Mouse (Mus musculus) frontal cortex, postnatal 10 days (tissue): Measurements from ENCODE around the gene Lrp1.
A peak's percentile ranks its signal among the peaks of the same experiment; 100 is the strongest.
"Not testable (repeated sequence)": the region's sequence is repeated elsewhere in the genome, so short reads cannot be mapped to it uniquely, and the experiment has no call there.

Experiments used
- DNase-seq, 2 experiments: peaks; one replicate each; pipeline ENCODE4 v3.0.0; 2022; ENCODE audit warnings: low spot score in 2 of 2, mixed read lengths in 1 of 2

The Lrp1 gene

DNA sequence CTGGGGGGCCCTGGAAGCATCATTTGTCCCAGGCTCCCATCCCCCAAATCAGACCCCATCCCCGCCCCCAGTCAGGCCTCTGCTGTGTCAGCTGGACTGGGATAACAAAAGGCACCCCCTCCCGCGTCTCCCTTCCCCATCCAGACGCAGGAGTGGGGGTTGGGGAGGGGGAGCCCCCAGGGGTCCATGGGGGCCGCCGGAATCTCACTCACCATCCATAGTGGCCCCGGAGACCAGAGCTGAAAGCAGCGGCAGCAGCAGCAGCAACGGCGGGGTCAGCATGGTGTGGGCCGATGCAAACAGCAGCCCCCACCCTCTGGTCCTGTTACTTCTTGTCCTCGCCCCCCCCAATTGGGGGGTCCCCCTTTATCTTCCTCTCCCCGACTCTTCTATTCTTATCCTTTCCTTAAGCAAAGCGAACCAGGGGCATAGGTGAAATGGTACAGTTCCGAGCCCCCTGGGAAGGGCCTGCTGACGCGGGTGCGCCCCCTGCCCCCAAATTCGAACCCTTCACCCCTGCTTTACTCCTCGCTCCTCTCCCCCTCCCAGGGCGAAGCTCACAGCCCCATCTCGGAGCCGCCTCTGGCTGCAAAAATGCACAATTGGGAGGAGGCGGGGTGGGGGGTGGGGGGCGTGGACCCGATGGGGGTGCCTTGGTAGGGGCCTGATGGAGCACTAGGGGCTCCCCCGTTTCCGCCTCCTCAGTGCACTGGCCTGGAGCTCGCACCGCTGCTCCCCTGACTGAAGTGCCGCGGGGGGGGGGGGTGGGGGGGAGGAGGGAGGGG lies at the start of gene Lrp1:
TSS of gene Lrp1 (minus strand) at position 743 of the 785 bp plus-strand sequence.
- peak; percentile 63 to 66 for DNase-seq

DNA sequence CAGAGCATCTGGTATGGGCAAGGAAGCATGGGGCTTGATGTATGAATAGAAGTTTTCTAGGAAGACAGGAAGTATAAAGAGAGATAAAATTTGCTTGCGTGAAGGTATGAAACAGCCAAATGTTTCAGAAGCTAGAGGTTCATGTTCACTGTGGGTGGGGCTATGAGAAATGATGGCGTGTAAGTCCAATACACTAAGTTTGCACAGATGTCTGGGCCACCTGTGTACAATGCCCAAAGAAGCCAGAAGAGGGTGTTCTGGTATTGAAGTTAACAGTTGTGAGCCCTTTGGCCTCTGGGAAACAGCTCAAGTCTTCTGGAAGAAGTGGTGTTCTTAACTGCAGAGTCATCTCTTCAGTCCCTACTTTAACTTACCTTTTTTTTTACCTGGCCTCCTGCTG lies 49.2 kb upstream of the Lrp1 start:
- no peak for DNase-seq

DNA sequence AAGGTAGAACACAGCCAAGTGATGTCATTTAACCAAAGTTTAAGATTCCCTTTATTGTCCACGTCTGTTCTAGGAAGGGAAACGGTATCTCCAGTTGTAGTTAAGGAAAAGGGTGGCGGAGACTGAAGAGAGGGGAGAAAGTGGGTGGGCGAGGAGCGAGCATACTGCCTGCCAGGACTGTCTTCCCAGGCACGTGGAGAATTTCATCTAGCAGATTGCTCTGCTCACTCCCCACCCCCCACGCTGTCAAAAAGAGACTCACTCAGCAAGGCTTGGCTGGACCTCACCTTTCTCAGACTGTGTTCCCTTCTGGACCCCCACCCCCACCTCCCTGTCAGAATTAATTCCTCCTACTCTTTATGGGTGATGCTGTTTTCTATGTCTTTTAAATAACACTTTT lies 48.2 kb upstream of the Lrp1 start:
- DNase-seq: peak; percentile 55 to 77

DNA sequence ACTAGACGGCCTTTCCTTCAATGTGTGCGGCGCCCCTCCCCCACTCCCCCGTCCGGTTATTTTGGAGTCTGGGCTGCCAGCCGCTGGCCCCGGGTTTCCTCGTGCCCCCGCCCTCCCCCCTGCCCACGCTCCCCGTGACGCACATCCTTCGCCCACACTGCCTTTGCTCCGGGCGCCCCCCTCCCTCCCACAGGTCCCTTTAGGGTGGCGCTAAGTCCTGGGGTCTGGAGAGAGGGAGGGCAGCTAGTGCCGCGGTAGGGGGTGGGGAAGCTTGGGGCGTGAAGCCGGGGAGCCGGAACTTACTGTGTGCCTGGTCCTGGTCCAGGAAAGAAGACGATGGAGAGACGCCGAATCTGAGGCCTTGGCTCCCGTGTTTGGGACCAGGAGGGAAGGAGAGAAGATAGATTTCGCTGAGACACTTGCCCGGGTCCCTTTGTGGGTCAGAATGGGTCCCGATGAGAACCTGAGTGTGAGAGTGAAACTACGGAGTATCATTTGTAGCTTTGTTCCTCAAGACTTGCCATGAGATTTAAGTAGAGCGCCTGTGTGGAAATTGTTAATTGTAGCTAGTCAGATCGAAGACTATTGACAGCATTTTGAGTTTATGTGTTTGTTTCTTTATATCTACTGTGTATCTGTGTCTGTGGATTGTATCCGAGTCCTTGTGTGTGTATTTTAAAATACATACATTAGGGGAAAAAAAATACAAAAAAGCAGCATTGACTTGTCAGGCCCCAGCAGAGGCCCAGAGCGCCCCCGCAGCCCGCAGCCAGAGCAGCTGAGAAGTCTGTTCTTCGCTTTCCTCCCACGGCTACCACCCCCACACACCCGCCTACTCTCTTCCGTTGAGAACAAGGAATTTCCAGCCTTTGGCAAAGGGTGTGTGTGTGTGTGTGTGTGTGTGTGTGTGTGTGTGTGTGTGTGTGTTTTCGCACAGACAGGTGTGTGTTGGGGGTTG lies 47.4 kb upstream of the Lrp1 start, which contains the start of gene Nab2:
TSS of gene Nab2 (minus strand) at position 476 of the 958 bp plus-strand sequence.
- peak; percentile 69 to 79 for DNase-seq

DNA sequence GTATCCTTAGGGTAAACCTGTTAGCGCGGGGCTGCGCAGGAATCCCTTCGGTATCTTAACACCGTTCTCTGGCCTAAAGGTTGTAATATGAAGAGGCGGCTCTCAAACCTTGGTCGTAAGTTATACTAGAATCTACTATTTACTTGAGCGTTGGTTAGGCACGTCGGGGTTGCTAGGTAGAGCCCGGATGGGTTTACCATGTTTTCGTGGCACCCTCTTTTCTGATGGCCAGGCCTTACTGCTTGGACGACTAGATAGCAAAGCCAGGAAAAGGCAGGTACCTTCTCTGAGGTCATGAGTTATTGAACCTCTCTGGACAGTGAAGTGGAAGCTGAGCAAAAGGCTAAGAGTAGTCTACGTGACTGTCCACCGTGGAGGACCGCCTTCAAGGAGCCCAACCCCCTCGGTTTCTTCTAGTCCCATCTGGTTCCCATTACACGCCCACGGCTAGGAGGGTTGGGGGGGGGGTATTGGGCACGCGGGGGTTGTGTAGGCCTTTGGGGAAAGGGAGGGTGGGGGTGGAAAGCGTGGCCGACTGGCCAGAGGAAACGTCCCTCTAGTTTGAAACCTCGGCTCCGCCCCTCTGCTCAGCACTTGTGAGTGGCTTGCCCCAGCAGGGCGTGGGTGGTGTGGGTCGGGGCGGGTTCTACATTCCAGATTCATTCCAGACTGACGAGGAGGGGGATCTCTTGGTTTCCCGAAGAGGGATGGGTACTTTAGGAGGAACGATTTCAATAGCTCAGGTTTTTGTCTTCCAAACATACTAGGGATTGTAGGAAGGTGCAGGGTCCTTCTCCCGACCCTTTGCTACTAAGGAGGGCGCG lies 46.5 kb upstream of the Lrp1 start:
- DNase-seq: peak; percentile 78 to 81

DNA sequence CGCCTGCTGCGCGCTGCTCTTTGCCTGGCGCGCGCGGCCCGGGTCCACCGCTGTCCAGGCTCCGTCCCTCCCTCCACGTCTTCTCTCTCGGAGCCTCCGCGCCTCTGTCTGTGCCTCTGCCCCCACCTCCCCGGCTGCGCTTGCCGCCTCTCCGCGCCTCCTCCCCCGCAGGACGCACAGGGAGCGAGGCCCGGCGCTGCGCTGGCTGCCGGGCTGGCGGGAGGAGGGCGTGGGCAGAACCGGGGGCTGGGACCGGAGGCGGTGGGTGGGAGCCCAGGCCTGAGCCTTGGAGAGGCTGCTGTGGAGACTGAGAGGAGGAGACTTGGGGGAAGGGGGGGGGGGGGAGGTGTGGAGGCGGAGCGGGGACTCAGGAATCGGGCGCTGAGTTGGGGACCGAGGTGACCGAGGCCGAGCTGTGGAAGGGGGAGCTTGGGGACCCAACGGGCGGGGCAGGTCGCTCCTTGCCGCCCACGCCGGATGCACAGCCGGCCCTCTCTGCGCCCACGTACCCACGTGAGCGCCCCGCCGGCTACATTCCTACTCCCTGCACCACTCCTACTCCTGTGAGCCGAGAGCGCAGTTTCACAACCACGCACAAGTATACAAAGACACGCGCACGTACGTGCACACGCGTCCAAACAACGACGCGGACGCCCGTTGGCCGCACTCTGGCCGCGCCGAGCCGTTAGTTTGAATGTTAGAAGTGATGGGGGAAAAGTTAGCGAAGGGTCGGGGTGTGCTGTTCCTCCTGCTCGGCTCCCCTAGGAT lies 45.7 kb upstream of the Lrp1 start, which contains the start of gene Nemp1:
TSS of gene Nemp1 (plus strand) at position 401 of the 768 bp plus-strand sequence.
- peak; percentile 73 for DNase-seq

DNA sequence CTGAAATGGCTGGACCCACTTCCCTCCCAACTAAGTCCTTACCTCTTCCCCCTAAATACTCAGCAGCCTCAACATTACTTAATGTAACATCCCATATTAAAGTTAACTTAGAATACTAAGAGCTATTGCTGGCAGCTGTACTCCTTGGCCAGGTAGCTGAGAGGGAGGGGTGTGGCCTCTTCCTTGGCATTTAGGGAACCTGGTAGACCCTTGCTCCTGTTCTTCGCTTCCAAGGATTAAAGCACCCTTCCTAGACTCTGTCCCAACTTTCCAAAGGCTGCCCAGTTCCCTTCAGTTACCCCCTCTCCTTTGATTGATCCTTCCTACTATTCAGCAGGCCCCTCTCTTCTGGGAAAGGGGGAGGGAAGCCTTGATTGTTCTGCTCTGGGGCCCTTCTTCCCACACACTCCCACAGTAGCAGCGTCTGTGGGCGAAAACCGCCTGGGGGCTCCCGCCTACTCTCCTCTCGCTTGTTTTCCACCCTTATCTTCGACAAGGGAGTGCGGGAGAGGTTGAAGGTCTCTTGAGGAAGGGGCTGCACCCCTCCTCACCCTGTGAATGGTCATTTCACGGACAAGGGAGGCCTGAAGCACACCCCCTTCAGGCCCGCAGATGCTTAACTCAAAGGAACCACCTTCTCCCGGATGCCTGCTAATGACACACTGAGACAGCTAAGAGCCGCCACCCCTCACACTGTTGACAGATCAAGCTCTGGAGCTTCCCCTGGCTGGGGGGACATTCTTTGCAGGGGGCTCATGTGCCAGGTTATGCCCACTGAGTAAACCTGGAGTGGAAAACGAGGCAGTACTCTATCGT lies 44.6 kb upstream of the Lrp1 start:
- no peak for DNase-seq

DNA sequence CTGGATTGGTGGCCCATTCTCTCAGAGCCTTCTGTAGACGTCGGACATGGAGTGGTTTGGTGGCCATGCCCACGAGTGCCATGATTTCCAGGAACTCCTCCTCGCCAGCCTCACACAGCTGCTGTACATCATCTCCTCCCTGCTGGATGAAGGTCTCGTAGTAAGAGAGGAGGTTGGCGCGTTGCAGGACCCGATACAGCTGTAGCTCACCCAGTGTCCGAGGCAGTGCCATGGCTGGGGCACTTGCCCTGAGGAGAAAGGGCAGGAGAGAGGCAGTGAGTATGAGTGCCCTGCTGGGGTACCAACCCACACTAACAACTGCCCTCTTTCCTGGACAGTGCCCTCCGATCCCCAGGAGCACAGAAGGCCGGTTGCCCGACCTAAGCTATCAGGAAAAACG lies 43.9 kb upstream of the Lrp1 start:
- DNase-seq: no peak

DNA sequence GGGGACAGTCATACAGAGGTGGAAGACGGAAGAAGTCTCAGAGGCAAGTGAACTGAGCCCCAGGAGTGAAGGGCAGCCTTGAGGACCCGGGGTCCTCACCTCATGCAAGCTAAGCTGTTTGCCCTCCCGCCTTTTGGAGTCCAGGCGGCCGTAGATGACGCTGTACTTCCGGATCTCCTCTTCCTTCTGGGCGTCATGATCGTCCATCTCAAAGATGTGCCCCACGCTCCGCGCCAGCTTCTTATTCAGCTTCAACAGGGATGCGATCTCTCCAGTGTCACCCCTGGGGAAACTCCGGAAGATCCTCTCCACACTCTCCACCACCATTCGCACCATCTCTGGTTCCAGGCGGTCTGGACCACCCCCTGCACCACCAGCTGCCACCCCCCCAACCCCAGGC lies 43.2 kb upstream of the Lrp1 start:
- no peak for DNase-seq

DNA sequence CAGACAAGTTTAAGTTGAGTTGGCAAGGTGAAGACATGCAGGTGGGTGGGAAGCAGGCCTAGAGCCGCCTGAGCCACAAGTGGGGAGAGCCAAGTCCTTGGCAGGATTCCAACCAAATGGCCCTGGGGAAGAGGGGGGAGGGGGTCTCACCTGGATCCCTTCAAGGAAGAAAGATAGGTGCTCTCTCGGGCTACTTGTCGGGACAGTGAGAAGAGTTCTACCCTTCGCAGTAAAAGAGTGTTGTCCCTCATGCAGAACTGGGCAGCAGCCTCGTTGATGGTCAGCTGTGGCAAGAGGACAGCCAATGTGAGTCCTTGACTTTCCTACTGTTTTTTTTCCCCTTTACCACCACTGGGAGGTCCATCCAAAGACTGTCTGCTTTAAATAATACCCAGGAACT lies 42.6 kb upstream of the Lrp1 start:
- DNase-seq: no peak

DNA sequence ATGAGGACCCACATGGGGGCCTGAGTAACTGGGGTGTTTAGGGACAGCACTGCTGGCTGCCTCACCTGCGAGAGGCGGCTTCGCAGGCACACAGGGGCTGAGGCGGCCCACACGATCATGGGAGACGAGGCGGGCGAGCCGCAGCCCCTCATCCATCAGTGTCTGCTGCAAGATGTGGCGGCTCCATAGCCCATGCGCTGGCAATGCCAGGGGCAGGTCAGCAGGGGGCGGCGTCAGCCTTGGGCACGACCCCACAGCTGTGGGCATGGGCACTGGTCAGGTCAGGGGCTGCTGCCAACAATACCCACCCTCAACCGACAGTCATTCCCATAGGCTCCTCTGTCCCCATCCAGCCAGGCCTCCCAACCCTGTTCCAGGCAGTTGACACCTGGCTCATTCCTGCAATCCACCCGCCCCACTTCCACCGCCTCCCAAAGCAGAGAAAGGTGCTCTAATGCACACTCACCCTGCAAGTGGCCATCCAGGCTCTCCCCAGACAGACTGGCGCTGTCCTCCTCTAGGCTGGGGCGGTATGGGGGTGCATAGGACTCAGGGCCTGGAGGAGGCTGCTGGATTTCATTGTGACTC lies 41.8 kb upstream of the Lrp1 start:
- DNase-seq: peak in 1 of 2 experiments; percentile 48

DNA sequence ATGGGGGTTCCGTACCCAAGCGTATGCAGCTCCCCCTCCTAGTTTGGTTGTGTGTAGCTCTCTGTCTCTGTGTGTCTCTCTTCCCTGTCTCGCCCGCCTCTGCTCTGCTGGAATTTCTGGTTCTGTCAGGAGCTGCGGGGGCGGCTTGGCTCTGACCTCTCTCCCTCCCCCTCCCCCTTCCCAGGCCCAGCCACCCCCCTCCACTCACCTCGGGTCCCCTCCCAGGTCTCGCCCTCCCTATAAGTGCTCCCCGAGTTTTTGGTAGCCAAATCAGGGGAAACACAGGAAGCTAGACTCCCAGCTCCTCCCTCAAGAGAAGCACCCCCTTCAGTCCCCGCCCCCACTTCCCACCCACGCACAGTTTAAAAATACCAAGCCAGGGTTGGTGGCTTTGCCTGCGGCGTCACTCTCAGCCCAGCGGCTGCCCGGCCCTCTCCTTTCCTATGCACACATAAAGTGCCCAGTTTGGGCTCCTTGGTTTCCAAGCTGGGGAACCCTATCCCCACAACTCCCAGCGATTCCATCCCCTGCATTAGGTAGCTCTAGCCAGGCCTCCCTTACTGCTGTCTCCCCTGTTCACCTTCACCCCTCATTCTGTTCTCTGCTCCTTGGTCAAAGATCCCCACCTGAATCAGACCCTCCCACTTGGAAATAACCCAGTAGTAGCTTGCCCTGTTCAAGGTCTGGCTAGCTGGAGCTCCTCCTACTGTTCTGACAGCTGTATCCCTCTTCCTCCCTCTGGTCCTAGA lies 41.1 kb upstream of the Lrp1 start:
- DNase-seq: peak in 1 of 2 experiments; percentile 46

DNA sequence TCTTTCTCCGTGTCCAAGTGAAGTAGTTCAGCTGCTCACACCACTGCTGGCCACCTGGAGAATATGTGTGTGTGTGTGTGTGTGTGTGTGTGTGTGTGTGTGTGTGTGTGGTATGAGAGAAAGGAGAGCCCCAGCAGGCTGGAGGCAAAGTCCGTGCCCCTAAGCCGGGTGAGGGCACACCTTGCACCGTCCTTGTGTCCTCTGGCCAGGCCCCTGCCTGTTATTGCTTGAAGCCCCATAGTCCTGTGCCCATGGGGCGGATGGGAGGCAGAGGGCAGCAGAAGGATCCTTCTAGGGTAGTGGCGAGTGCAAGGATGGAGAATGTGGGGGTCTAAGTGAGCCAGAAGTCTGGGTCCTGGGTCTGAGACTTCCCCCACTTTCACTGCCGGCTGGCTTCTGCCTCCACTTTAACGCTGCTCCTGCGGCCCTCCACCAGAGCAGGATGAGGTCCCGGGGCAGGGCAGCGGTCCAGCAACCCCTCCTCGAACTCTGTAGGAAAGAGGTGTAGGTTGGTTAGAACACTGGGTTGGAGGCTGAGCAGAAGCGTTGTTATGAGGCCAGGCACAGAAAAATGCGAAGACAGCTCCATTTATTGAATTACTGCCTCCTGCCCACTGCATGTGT lies 40.5 kb upstream of the Lrp1 start:
- DNase-seq: peak in 1 of 2 experiments; percentile 29

DNA sequence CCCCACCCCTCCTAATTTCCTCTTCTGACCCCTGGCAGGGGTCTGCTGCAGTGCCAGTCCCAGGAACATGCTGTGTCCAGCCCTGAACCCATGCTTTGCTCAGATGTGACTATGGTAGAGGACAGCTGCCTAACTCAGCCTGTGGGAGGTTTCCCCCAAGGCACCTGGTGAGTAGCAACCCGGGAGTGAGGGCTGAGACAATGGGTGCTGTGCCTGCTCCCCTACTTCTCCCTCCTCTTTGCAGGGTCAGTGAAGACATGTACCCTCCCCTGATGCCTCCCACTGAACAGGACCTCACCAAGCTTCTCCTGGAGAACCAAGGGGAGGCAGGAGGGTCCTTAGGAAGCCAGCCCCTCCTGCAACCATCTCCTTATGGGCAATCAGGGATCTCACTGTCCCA lies 38.6 kb upstream of the Lrp1 start:
- no peak for DNase-seq

DNA sequence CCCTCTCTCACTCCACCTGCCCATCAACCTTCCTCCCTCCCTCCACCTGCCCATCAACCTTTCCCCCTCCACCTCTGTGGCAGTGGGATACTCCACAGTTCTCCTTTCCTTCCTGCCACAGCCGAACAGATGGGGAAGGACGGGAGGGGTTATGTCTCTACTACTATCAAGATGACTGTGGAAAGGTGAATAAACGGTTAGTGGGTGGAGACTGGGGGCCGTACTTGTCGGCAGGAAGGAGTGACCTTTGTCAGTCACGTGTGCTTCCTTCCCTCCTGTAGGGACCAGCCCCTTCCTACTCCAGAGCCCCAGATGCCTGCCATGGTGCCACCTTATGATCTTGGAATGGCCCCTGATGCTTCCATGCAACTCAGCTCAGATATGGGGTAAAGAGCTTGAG lies 37.1 kb upstream of the Lrp1 start:
- no peak for DNase-seq

DNA sequence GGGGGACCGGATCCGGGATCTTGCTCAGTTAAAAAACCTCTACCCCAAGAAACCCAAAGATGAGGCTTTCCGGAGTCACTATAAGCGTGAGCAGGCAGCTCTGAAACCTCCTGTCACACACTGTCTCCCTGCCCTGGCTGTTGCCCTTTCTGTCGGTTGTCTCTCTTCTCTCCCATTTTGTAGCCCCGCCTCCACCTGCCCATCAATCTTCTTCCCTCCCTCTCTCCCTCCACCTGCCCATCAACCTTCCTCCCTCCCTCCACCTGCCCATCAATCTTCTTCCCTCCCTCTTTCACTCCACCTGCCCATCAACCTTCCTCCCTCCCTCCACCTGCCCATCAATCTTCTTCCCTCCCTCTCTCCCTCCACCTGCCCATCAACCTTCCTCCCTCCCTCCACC lies 36.7 kb upstream of the Lrp1 start:
- DNase-seq: not testable (repeated sequence)

DNA sequence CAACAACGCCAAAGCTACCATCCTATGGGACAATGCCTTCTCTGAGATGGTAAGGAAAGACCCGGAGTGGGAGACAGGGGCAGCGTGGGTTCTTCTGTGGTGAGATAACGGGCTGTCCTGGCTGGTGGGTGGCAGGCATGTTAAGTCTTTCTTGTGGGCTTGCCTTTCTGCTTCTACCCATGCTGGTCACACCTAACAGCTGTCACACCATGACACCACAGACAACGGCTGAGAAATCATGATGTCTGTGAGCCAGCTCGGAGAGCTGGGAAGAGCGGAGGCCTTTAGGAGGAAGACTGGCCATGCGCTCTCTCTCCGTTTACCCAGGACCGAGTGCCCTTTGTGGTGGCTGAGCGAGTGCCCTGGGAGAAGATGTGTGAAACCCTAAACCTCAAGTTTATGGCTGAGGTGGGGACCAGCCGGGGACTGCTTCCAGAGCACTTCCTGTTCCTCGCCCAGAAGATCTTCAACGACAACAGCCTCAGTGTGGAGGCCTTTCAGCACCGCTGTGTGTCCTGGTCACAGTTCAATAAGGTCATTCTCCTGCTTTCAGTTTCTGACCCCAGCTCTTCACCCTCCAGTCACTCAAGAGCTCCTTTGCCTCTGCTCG lies 34.1 kb upstream of the Lrp1 start:
- no peak for DNase-seq
